Mouse (Mus musculus) bone marrow macrophage, adult 2 months (primary cell): ENCODE measurements around the gene Zfp672. TPM values are rescaled to one million over a fixed set of nuclear protein-coding genes. Genes with fewer than 3 reads are reported as not detected.
A peak's percentile ranks its signal among the peaks of the same experiment; 100 is the strongest.

Experiments used
- H3K27ac ChIP-seq: 2 replicates; pipeline ENCODE4 v1.5.1; 2012; ENCODE audit warnings: low read depth, low read length; ENCODE audit not compliant: insufficient read depth
- H3K4me1 ChIP-seq: 2 replicates; pipeline ENCODE4 v1.6.1; 2012; ENCODE audit warnings: low read length; ENCODE audit not compliant: control insufficient read depth, insufficient read depth
- H3K4me3 ChIP-seq: 2 replicates; pipeline ENCODE4 v1.5.1; 2012; ENCODE audit warnings: mild to moderate bottlenecking, low read length, moderate library complexity; ENCODE audit not compliant: insufficient read depth
- CTCF ChIP-seq: IDR thresholded peaks from 2 replicates; pipeline ENCODE4 v1.5.1; 2012; ENCODE audit warnings: low read depth, mild to moderate bottlenecking, low read length, moderate library complexity
- POLR2A ChIP-seq: IDR thresholded peaks from 2 replicates; pipeline ENCODE4 v1.6.1; 2012; ENCODE audit warnings: mild to moderate bottlenecking, low read depth, low read length, borderline replicate concordance
- polyA plus RNA-seq: library from polyadenylated mRNA; stranded (reverse); fragments of >200 nt; gene quantifications from 2 replicates; pipeline ENCODE4 v1.2.4, GENCODE M21; 2012; ENCODE audit not compliant: missing spikeins, insufficient read depth, insufficient read length

Zfp672 gene
- polyA plus RNA-seq, 1 experiment = 14.2 TPM

DNA sequence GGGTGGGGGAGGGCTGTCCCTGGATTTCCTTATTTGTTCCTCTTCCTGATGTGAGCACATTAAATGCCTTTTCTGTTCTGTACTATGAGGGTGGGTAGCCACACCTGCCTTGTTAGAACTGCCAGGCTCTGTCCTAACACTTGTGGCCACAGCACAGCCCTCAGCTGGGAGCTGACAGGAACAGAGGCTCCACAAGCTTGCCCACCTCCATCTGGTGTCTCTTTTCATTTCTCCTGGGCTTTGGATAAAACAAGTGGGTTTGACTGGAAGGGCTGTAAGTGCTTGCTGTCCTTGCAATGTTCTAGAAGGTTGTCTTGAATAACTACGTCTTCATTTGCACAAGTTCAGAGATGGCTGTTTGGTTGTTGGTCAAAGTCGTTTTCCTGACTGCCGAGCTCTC, 24.8 kb upstream of the Zfp672 start:
- TF ChIP-seq POLR2A (no peak), CTCF (no peak)
- Histone ChIP-seq H3K4me1 (no peaks in the 10 kb centered on the region), H3K27ac (no peak overlapping the region), H3K4me3 (no peak overlapping the region)

DNA sequence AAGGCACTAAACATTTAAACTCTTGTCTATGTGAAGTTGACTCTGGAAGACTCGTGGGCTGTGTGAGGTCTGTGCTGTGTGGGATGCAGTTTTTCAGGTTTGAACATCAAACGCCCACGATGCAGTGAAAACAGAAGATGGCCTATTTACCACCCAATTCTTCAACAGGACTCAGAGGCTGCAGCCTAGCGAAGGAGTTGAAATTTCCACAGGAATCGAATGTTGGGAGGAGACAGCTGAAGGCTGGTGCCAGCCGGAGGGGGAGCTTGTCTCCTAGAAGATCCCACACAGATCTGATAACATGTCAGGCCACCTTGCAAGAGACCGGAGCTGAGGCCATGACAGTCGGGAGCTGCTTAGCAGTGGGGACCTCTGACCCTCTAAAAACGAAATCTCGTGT, 24.3 kb upstream of the Zfp672 start:
- no peak overlapping the region for H3K4me3 ChIP-seq
- TF ChIP-seq POLR2A (no peak), CTCF (no peak)
- no peaks in the 10 kb centered on the region for H3K4me1 ChIP-seq
- no peak overlapping the region for H3K27ac ChIP-seq

DNA sequence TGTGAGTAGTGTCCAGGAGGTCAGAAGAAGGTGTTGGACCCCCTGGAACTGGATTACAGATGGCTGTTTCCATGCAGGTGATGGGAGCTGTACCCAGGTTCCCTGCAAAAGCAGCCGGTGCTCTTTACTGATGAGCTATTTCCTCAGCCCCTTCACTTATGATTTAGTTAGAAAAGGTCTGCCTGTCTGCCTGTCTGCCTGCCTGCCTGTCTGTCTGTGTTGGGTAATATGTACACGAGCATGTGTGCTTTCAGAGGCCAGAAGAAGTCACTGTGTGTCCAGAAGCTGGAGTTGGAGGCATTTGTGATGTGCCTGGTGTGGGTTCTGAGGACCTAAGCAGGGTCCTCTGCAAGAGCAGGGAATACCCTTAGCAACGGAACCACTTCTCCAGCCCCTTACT, 23.6 kb upstream of the Zfp672 start:
- no peak overlapping the region for H3K4me3 ChIP-seq
- TF ChIP-seq POLR2A = no peak
- TF ChIP-seq CTCF = no peak
- H3K27ac ChIP-seq = no peak overlapping the region
- H3K4me1 ChIP-seq = no peaks in the 10 kb centered on the region

DNA sequence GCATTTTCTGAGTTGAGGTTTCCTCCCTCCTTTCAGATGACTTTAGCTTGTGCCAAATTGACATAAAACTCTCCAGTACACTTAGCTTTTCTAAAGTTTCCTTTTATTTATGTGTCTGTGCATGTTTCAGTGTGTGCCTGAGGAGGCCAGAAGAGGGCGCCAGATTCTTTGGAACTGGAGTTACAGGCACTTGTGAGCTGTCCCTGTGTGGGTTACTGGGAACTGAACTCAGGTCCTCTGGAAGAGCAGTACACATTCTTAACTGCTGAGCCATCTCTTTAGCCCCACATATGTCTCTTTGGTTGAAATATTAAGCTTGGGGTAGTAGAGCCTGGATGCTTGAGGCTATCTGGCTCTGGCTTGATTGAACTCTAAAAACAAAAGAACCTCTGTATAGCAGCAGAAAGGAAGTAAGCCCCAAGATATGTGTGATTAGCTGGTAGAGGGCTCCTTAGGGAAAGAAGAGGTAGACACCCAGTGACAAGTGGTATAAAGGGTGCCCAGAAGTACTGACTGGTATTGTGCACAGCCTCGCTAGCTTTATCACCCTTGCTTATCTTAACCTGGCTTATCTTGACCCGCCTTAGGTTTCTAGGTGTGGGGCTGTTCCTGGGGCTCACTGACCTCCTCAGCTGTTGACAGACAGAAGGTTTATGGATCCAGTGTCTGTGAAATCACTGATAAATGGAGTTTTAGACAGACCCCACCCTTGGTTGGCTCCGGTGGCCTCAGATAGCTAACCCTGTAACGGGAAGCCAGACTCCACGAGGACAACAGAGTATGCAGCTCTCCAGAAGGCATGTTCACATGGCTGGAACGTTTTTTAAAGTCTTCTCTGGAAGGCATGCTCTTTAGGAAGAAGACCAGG, 22.8 kb upstream of the Zfp672 start:
- no peak overlapping the region for H3K4me3 ChIP-seq
- H3K27ac ChIP-seq = no peak overlapping the region

DNA sequence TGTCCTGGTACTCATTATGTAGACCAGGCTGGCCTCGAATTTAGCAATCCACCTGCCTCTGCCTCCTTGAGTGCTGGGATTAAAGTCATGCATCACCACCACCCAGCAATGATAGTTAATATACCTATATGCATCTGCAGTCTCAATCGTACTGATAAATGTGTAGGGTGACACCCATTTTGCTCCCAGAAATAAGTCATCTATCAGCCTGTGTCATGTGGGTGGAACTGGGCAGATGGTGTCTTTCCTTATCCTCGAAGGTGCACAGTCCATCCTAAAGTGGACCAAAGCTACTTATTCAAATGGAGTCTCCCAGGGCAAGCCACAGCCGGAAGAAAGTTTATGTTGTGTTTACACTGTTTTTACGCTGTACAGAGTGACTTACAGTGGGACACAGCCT, 21.0 kb upstream of the Zfp672 start:
- Histone ChIP-seq H3K27ac (no peak overlapping the region), H3K4me1 (no peaks in the 10 kb centered on the region), H3K4me3 (no peak overlapping the region)
- TF ChIP-seq POLR2A (no peak), CTCF (no peak)

More for the DNA sequence above, 22.8 kb upstream of the Zfp672 start:
- no peaks in the 10 kb centered on the region for H3K4me1 ChIP-seq
- TF ChIP-seq POLR2A (no peak), CTCF (0 out of 2 replicates have a peak, but pooled peaks have one; percentile 24)

DNA sequence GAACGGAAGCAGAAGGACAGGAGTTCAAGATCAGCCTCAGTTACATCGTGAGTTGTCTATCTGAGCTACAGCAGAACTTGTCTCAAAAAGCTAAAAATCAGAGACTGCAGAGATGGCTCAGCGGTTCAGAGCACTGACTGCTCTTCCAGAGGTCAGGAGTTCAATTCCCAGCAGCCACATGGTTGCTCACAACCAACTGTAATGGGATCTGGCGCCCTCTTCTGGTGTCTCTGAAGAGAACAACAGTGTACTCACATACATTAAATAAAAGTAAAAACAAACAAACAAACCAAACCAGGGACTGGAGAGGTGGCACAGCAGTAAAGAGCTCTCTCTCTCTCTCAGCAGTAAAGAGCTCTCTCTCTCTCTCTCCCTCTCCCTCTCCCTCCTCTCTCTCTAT, 20.5 kb upstream of the Zfp672 start:
- no peak overlapping the region for H3K27ac ChIP-seq
- H3K4me3 ChIP-seq = no peak overlapping the region
- no peaks in the 10 kb centered on the region for H3K4me1 ChIP-seq
- TF ChIP-seq CTCF (no peak), POLR2A (no peak)

DNA sequence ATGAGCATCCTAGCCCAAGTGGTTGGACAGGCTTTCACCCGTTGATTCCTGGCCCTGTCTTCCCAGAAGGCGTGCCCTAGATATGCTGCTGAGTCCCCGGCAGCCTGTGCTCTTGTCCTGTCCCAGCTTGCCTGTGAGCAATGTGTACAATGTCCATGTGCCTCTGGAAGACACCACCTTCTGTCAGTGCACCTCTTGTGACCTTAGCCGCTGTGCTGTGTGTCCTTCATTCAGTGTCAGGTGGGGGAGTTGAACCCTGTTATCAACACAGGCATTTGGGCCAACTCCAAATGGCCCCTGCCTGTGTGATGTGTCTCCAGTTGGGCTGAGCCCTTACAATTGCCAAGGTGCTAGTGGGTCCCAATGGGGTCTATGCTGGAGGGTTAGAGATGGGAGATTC, 16.6 kb upstream of the Zfp672 start:
- no peak overlapping the region for H3K4me3 ChIP-seq
- H3K4me1 ChIP-seq = no peaks in the 10 kb centered on the region
- no peak overlapping the region for H3K27ac ChIP-seq
- TF ChIP-seq CTCF = no peak
- no peak for TF ChIP-seq POLR2A

DNA sequence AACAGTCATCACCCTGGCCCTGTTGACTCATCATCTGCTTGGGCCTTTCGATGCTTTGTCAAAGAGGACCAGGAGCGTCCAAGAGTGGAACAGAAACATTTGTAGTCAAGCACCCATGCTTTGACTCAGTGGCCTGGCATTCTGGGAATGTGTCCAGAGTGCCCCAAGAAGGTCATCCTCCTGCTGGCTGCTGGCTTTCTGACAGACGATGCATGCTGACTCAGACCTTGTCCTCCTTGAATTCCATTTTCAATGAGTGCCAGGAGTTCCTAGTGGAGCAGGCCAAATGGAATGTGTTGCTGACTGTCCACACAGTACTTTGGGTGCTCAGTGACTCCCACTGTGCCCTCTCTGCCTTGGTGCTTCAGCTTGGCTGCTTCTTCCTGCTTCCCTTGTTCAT, 4.6 kb upstream of the Zfp672 start:
- Histone ChIP-seq H3K27ac (no peak overlapping the region), H3K4me1 (peaks cover 16% of the 10 kb centered on the region), H3K4me3 (no peak overlapping the region)
- TF ChIP-seq CTCF = no peak
- TF ChIP-seq POLR2A = no peak

DNA sequence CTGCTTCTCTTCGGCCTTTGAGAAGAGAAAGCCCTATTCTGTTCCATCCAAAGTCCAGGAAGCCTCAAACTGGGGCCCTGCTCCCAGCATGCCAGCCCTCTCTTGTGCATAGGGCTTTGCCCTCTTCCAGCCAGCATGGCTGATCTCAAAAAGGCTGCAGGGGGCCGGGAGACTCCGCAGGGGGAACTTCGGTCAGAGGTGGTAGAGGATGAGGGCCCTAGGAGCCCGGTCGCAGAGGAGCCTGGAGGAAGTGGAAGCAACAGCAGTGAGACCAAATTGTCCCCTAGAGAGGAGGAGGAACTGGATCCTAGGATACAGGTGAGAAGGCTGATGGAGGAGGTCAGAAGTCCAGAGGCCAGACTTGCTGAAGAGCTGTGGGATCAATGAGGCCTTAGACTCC, 1.4 kb upstream of the Zfp672 start:
- no peak for TF ChIP-seq POLR2A
- TF ChIP-seq CTCF = no peak
- Histone ChIP-seq H3K4me3 (peak overlapping the region; percentile 91), H3K4me1 (peaks cover 24% of the 10 kb centered on the region), H3K27ac (no peak overlapping the region)

DNA sequence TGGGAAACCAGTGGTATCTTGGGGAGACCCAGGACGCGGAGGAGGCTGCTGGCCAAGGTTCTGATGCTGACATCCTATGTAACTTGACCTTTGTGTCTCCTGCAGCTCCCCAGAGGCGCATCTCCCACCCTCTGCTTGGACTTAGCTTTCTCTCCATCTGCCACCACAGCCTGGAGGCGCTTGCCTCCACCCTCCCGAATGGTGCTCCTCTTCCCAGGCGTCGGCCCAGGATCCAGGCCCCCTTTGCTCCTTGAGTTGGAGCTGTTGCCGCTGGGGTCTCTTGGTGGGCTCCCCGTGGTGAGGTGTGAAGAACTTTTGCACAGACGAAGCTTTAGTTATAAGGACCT, 983 bp upstream of the Zfp672 start:
- TF ChIP-seq CTCF (no peak), POLR2A (no peak)
- Histone ChIP-seq H3K4me3 (peak overlapping the region; percentile 91), H3K27ac (peak overlapping the region; percentile 69), H3K4me1 (peaks cover 22% of the 10 kb centered on the region)

DNA sequence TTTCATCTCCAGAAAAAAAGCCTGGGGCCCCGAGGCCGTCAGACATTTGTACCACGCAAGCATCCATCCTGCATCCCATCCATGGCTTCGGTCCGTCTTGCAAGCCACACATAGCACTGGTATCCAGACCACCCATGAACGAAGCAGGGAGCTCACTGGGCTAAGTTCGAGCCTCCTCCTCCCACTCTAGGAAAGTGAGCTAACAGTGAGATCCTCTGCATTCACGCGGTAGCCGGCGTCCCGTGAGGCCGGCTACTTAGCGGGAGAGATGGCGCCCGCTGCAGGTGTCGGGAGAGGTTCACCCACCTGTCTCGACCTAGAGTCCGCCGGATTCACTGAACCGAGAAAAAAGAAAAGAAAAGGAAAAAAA, 248 bp downstream of the Zfp672 start:
- TF ChIP-seq POLR2A = no peak
- no peak for TF ChIP-seq CTCF
- H3K4me1 ChIP-seq = peaks cover 22% of the 10 kb centered on the region

More for the DNA sequence above, 248 bp downstream of the Zfp672 start:
- Histone ChIP-seq H3K27ac (peak overlapping the region; percentile 52; the same call in 1 of the 2 replicates), H3K4me3 (peak overlapping the region; percentile 91)
